Mouse (Mus musculus) kidney, adult 2 months (tissue): Measurements from ENCODE around the gene Unc13a.

ENCODE experiments used
- CTCF ChIP-seq: fragments of 200-500 bp; conservative IDR thresholded peaks from 2 replicates; pipeline ENCODE4 v1.5.1; 2011; ENCODE audit warnings: low read depth, mild to moderate bottlenecking, control low read depth, low read length, moderate library complexity, mixed read lengths; ENCODE audit not compliant: insufficient read depth, insufficient read length
- POLR2A ChIP-seq: fragments of 200-500 bp; IDR thresholded peaks from one replicate; pipeline ENCODE4 v1.6.1; 2011; ENCODE audit warnings: low read depth, low read length, control low read depth

- TF ChIP-seq CTCF (no peak), POLR2A (no peak)
These were observed 80.5 kb downstream of the Unc13a start for GRCm38 (mm10) chr8:71591017-71591416.
